Mouse (Mus musculus) bone marrow, adult 2 months (tissue): ENCODE data around the gene Cnih1. TPM values are rescaled to one million over a fixed set of nuclear protein-coding genes. Genes with fewer than 3 reads are reported as not detected.
A peak's percentile ranks its signal among the peaks of the same experiment; 100 is the strongest.
"Not testable (repeated sequence)": the region's sequence is repeated elsewhere in the genome, so short reads cannot be mapped to it uniquely, and the experiment has no call there.

Experiments
- H3K27ac ChIP-seq: fragments of 200-500 bp; 2 replicates; pipeline ENCODE4 v1.5.1; 2012; ENCODE audit warnings: low read depth, mild to moderate bottlenecking, control low read depth, inconsistent platforms, low read length; ENCODE audit not compliant: control insufficient read depth, poor library complexity, insufficient read depth
- H3K4me1 ChIP-seq: fragments of 200-500 bp; 2 replicates; pipeline ENCODE4 v1.6.1; 2011; ENCODE audit warnings: low read length; ENCODE audit not compliant: control insufficient read depth, insufficient read depth
- H3K4me3 ChIP-seq: fragments of 200-500 bp; replicated peaks from 2 replicates; pipeline ENCODE3; 2011; ENCODE audit warnings: mild to moderate bottlenecking, low read depth, low read length, control low read depth; ENCODE audit not compliant: control insufficient read depth
- CTCF ChIP-seq: fragments of 200-500 bp; IDR thresholded peaks from 2 replicates; pipeline ENCODE4 v1.5.1; 2011; ENCODE audit warnings: low read length, control low read depth; ENCODE audit not compliant: control insufficient read depth, insufficient read depth
- POLR2A ChIP-seq: fragments of 200-500 bp; IDR thresholded peaks from 2 replicates; pipeline ENCODE4 v1.6.1; 2011; ENCODE audit warnings: low read depth, mild to moderate bottlenecking, control low read depth, low read length, borderline replicate concordance; ENCODE audit not compliant: control insufficient read depth
- WGBS: fragments of 180-500 bp; shearing (Covaris S2); methylation state at CpG from one replicate; pipeline ENCODE4 v1.1.7; 2018; 5-methylcytosine and 5-hydroxymethylcytosine counted together
- polyA plus RNA-seq: library from polyadenylated mRNA; stranded (reverse); fragments of >200 nt; gene quantifications from 2 replicates; pipeline ENCODE4 v1.2.4, GENCODE M21; 2011; ENCODE audit warnings: low replicate concordance; ENCODE audit not compliant: missing spikeins, insufficient read depth, insufficient read length

Cnih1 gene
- polyA plus RNA-seq, 1 experiment = 41.8 TPM

GRCm38 (mm10) chr14:46821271-46821872 lies 33.2 kb upstream of the Cnih1 start:
- peak overlapping the region; percentile 86 for H3K4me3 ChIP-seq
- H3K27ac ChIP-seq = peak overlapping the region; percentile 98
- under 1% methylated on average over 11 of the region's 11 CpGs for WGBS
- no peaks in the 10 kb centered on the region; the same call in 1 of the 2 replicates for H3K4me1 ChIP-seq
- no peak for TF ChIP-seq CTCF
- TF ChIP-seq POLR2A = no peak

GRCm38 (mm10) chr14:46819961-46820360 lies 31.8 kb upstream of the Cnih1 start:
- WGBS = 84% methylated on average over 5 of the region's 6 CpGs
- H3K27ac ChIP-seq, H3K4me3 ChIP-seq, H3K4me1 ChIP-seq: not testable (repeated sequence)

- TF ChIP-seq CTCF = no peak
- no peak for TF ChIP-seq POLR2A
- 93% methylated on average over 7 of the region's 7 CpGs for WGBS
- H3K4me1 ChIP-seq = no peaks in the 10 kb centered on the region; the same call in 1 of the 2 replicates
Measured at GRCm38 (mm10) chr14:46818743-46819142, 30.5 kb upstream of the Cnih1 start.

GRCm38 (mm10) chr14:46816916-46817622 lies 28.9 kb upstream of the Cnih1 start:
- 80% methylated on average over 8 of the region's 8 CpGs for WGBS
- Histone ChIP-seq H3K4me3 (no peak overlapping the region), H3K27ac (no peak overlapping the region), H3K4me1 (no peaks in the 10 kb centered on the region; the same call in 1 of the 2 replicates)
- TF ChIP-seq CTCF = no peak
- no peak for TF ChIP-seq POLR2A

More at GRCm38 (mm10) chr14:46818743-46819142, 30.5 kb upstream of the Cnih1 start:
- Histone ChIP-seq H3K4me3 (no peak overlapping the region), H3K27ac (no peak overlapping the region)

- H3K4me3 ChIP-seq = no peak overlapping the region
- 53% methylated on average over 6 of the region's 6 CpGs for WGBS
- H3K4me1 ChIP-seq = no peaks in the 10 kb centered on the region; the same call in 1 of the 2 replicates
- no peak overlapping the region for H3K27ac ChIP-seq
- TF ChIP-seq CTCF (no peak), POLR2A (no peak)
Measured at GRCm38 (mm10) chr14:46815640-46816039, 27.4 kb upstream of the Cnih1 start.

- Histone ChIP-seq H3K4me1 (no peaks in the 10 kb centered on the region), H3K4me3 (no peak overlapping the region), H3K27ac (no peak overlapping the region)
- TF ChIP-seq CTCF (no peak), POLR2A (no peak)
- WGBS = 27% methylated on average over 3 of the region's 3 CpGs
Measured at GRCm38 (mm10) chr14:46807927-46808326, 19.7 kb upstream of the Cnih1 start.

- WGBS = 82% methylated on average over 5 of the region's 5 CpGs
- Histone ChIP-seq H3K4me3 (no peak overlapping the region), H3K4me1 (no peaks in the 10 kb centered on the region), H3K27ac (no peak overlapping the region)
- TF ChIP-seq CTCF (no peak), POLR2A (no peak)
Measured at GRCm38 (mm10) chr14:46806186-46806585, 18.0 kb upstream of the Cnih1 start.

- H3K4me3 ChIP-seq = no peak overlapping the region
- no peak overlapping the region for H3K27ac ChIP-seq
- 62% methylated on average over 1 of the region's 1 CpGs for WGBS
- H3K4me1 ChIP-seq = no peaks in the 10 kb centered on the region; the same call in 1 of the 2 replicates
- TF ChIP-seq CTCF (no peak), POLR2A (no peak)
Measured at GRCm38 (mm10) chr14:46803791-46804190, 15.6 kb upstream of the Cnih1 start.
